19 mouse cellular contexts compared by ENCODE assay signal in the genomic region with DNA sequence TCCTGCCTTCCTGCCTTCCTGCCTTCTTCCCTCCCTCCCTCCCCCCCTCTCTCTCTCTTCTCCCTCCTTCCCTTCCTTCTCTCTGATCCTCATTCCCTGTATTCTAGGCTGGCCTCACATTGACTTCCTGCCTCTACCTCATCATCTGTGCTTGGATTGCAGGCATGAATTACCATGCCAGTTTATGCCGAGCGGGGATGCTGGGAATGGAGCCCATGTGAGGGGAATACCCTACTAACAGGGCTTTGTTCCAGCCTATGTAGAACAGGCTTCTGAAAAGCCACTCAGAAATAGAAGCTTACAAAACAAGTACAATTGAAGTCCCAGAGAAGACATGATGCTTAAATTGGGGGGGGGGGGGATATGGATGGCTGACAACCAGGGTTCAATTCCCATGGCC. TPM values are rescaled to one million over a fixed set of nuclear protein-coding genes. Genes with fewer than 3 reads are reported as not detected.
"Had no signal": no experiment of that assay in that cellular context is flagged by ENCODE, and none has a peak within 500 bp of the region (broad histone marks: within the 10 kb centered on the region; RNA-seq: fewer than 3 reads in every experiment).

No protein-coding gene starts in this region.

- H3K27me3 ChIP-seq: midbrain, embryonic 15.5 days; neural tube, embryonic 12.5 days had no signal

- H3K4me2 ChIP-seq: liver, embryonic 13.5 days; lung, embryonic 14.5 days; midbrain, embryonic 12.5 days; midbrain, embryonic 15.5 days; neural tube, embryonic 12.5 days; neural tube, embryonic 15.5 days; stomach, embryonic 15.5 days had no signal

- H3K9me3 ChIP-seq: liver, embryonic 13.5 days; midbrain, embryonic 12.5 days; midbrain, embryonic 15.5 days; neural tube, embryonic 12.5 days; neural tube, embryonic 15.5 days; stomach, embryonic 15.5 days had no signal

- H3K4me1 ChIP-seq: liver, embryonic 13.5 days; midbrain, embryonic 12.5 days had no signal

- DNase-seq: kidney, adult 9 months; kidney, postnatal 14 days; kidney, postnatal 4 days; layer of hippocampus, adult 9-11 months; layer of hippocampus, postnatal 36 days; liver, embryonic 13.5 days; lung, embryonic 14.5 days; spleen, adult 18-20 months; thymus, postnatal 25 days had no signal

- H3K27ac ChIP-seq: layer of hippocampus, adult 2 months; left cerebral cortex, adult 2 months; liver, embryonic 13.5 days; macrophage; midbrain, embryonic 12.5 days; midbrain, embryonic 15.5 days; neural tube, embryonic 12.5 days; neural tube, embryonic 15.5 days; stomach, embryonic 15.5 days had no signal

- H3K4me3 ChIP-seq: layer of hippocampus, adult 2 months; left cerebral cortex, adult 2 months; liver, embryonic 13.5 days; midbrain, embryonic 12.5 days; midbrain, embryonic 15.5 days; neural tube, embryonic 12.5 days; neural tube, embryonic 15.5 days; stomach, embryonic 15.5 days had no signal

- H3K9ac ChIP-seq: liver, embryonic 13.5 days; lung, embryonic 14.5 days; midbrain, embryonic 12.5 days; midbrain, embryonic 15.5 days; neural tube, embryonic 12.5 days; neural tube, embryonic 15.5 days; stomach, embryonic 15.5 days had no signal

- H3K36me3 ChIP-seq: liver, embryonic 13.5 days; midbrain, embryonic 12.5 days; midbrain, embryonic 15.5 days; neural tube, embryonic 12.5 days; neural tube, embryonic 15.5 days; stomach, embryonic 15.5 days had no signal

- ATAC-seq: lung, postnatal 0 days; midbrain, embryonic 15.5 days had no signal

RNA-seq across cellular contexts. Expression of a gene that starts 38.0 kb away (rescaled TPM):
- total RNA-seq: megakaryocyte, adult 5-6 weeks had no signal
